Mouse (Mus musculus): ENCODE measurements around the gene Tdrd5.

GRCm38 (mm10) chr1:156222205-156223000 lies 81.1 kb downstream of the Tdrd5 start:
- no peak for TF ChIP-seq CTCF (IDR thresholded peaks at IDR 0.05; ENCODE audit: low read depth, low read length)
- TF ChIP-seq POLR2A (IDR thresholded peaks at IDR 0.05; ENCODE audit: insufficient read depth, low read length), result no peak
- TF ChIP-seq EP300 (IDR thresholded peaks at IDR 0.05; ENCODE audit: insufficient read depth, low read depth, low read length), result no peak
